Mouse (Mus musculus) adrenal gland, adult 2 months (tissue): ENCODE measurements around the gene Fndc3b. TPM values are rescaled to one million over a fixed set of nuclear protein-coding genes. Genes with fewer than 3 reads are reported as not detected.
A peak's percentile ranks its signal among the peaks of the same experiment; 100 is the strongest.

Source experiments
- DNase-seq: peaks from one replicate; pipeline ENCODE4 v3.0.0; 2021
- polyA plus RNA-seq: library from polyadenylated mRNA; depleted of rRNA; stranded (reverse); fragments of >200 nt; gene quantifications from 2 replicates; pipeline ENCODE4 v1.2.3, GENCODE M21; 2012
- total RNA-seq, 2 experiments: library from RNA; stranded (reverse); gene quantifications; 2 replicates each; pipeline ENCODE4 v1.2.3; 2021

Gene Fndc3b
- total and polyA plus RNA-seq, 3 experiments = 27.9 to 120 (median 88.9) TPM

DNA sequence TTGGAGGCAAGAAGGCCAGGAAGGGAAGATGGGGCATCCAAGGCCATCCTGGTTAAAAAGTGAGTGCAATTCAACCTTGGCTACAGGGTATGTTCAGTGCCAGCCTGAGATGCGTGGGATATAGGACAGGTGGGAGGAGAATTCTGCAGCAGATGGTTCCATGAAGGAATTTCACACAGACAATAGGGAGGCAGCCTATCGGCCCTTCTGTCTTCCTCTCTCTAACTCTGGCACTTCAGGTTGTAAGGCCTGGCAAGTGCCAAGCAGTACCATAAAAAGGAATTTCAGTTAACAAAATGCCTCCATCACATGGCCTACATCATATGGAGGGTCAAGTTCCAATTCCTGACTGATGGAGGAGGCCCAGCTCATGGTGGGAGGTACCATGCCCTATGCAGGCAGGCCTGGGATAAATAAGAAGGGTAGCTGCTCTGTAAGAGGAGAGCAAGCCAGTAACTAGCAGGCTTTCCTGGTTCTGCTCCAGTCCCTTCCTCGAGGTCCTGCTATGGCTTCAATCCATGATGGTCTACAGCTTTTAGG is 155.6 kb downstream of the Fndc3b start:
- no peak for DNase-seq

DNA sequence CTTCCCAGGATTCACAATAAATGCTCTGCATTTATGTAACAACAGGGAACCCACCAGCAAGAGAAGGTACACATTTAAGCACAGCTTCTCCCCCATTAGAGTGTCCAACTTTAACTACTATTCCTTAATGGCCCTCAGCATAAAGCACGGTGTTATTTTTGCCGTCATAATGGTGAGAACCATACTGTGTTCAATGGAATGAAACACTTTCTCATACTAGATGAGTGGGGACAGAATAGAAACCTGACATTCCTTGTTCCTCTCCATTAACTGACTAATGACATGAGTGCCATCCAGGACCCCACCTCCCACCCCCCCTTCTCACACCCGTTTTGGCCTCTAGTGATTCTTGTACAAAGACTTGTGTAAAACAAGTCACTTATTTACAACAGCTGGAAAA is 156.8 kb downstream of the Fndc3b start:
- DNase-seq = no peak

DNA sequence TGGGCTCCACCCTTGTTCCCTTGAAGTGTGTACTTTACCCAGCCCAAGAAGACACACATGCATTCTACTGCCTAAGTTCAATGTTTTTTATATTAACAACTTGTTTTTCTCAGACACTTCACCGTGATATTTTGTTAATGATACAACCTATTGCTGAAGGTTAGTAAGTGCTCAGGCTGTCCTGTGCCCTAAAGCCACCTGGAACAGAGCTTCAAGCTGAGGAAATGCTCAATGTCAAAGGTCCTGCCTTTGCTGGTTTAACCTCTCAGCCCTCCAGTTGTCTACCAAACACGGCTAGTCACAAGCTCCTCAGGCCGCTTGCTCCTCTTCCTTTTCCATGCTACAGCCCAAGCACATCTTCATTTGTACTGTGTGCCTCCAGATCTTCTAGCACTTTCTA is 157.3 kb downstream of the Fndc3b start:
- DNase-seq = no peak

DNA sequence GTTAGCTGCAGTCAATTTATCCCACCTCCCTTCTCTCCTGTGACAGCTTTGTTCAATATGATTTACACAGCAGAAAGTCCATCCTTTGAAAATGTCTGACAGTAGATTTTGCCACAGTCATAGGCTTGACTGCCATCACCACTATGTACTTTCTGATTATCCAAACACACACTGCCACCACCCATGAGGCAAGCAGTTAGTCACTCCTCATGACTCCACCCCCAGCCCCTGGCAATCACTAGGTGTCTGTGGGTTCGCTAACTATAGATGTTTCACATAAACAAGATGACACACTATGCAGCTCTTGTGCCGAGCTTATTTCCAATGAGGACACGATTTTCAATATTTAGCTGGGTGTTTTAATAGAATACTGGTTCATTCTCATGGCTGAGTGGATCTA is 160.1 kb downstream of the Fndc3b start:
- no peak for DNase-seq

DNA sequence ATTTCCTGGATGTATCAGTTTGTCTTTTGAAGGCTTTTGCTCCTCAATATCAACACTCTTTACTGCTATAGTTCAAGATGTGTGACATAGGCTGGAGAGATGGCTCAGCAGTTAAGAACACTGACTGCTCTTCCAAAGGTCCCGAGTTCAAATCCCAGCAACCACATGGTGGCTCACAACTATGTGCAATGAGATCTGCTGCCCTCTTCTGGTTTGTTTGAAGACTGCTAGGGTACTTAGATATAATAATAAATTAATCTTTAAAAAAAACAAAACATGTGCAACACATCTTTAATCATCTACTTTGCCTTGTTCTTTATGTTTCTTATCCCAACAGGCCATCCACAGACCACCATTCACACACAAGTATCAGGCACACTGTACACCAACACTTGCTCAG is 160.7 kb downstream of the Fndc3b start:
- no peak for DNase-seq

DNA sequence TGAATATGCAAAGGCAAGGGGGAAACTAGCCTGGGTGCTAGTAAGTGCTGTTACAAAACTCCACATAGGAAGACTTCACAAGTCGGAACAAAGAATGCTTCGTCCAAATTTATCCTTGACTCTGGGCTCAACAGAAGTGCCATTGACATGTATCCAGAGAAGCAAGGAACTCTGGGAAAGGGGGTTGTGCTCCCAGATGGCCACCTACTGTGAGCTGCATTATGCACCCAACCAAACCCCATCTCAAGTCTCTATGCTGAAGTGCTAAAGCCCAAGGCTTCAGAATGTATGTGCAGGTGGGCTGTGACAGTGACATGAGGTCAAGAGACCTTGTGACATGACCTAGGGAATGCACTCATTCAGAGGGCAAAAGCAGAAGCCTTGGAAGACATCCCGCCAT is 165.5 kb downstream of the Fndc3b start:
- DNase-seq = no peak

DNA sequence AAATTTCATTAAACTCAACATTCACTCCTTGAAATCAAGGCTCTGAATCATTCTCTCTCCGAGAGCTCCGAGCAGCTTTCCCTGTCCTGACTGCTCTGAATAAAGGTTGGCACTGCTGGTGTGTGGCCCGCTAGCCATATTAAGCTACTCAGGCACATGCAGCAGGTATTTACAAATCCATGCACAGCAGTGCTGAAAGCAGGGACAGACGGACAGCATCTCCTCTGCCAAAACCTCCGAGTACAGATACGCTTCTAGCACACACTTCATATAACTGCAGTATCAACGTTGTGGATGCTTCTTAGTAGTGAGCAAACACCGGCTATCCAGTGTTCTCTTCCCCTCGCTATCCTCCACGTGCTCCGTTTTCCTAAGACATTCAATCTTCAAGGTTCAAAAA is 167.0 kb downstream of the Fndc3b start:
- no peak for DNase-seq

DNA sequence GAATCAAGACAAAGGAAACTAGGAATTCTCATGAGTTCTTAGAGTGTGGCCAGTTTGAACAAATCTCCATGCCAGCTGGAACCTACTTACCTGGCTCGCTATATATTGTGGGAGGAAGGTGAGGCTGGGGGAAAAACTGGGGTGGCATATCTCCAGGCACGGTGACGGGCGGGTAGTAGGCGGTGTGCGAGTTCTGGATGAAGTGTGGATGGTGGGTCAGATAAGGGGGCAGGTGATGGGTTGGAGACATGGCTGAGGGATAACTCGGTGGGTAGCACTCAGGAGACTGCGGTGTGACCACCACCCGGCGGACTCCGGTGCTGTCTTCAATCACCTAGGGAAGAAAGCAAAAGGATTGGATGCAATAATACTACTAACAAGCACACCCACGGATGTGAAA is 169.3 kb downstream of the Fndc3b start:
- DNase-seq = no peak

DNA sequence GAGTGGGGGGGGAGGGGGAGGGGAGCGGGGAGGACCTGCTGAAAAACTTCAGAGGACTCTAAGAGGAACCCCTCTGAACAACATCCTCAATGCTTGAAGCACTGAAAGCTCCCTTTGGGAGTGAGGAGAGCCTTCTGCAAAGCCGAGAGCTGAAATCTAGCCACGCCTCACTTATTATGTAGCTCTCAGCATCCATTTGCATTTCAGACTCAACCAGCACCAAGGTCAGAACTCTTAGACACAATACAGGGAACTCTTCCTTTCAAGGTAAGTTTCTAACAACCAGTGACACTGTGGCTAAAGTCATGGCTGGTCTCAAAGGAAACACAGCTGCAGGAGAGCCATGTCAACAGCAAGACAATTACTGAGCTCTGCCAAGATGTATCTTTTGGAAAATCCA is 169.9 kb downstream of the Fndc3b start:
- DNase-seq = no peak

DNA sequence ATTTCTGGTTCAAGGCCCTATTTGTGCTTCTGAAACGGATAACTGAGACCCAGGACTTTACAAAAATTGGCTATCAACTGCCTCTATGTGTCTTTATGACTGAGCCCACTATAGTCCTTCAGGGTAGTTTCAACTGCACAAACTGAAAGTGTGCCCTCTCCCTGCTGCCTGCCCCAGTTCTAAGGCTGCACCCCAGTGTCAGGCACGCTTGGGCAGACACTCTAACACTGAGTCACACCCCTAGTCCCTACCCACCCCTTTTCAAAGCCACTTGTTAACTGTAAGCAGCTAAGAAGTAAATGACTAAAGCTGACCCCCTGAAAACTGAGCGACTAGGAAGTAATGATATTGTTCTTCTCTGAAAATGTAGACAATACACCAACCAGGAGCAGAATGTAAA is 176.9 kb downstream of the Fndc3b start:
- peak; percentile 34 for DNase-seq

DNA sequence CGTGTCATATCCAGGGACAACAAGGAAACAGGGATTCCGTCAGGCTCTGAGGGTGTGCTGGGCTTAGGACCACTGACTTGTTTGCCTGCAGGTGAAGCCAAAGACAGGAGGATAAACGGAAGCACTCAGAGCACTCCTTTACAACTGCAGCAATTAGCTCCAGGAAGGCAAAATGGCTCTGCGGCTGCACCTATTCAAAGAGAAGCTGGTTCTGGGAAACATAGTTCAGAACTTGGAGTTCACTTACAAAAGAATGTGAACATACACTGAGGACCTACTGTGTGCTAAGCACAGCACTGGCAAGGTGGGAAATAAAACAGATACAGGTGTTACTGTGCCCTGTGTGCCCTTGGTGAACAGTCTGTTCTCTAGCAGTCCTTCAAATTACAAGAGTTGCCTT is 177.4 kb downstream of the Fndc3b start:
- DNase-seq = no peak

DNA sequence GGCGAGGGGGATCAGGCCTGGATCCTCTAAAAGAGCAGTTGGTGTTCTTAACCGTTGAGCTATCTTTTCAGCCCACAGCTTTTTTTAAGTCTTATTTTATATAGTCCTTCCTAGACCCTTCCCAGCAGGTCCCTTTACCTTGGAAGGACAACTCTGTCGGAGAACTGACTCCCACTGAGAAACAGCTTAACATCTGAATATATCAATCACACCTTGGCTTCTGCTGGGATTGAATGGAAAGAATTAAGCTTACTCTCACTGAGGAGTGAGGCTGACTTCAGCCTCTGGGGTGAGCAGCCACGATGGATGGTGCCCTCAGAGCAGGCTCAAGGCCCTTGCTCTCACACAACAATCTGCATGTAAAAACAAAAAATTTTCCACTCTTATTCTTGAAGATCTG is 179.1 kb downstream of the Fndc3b start:
- peak; percentile 29 for DNase-seq

DNA sequence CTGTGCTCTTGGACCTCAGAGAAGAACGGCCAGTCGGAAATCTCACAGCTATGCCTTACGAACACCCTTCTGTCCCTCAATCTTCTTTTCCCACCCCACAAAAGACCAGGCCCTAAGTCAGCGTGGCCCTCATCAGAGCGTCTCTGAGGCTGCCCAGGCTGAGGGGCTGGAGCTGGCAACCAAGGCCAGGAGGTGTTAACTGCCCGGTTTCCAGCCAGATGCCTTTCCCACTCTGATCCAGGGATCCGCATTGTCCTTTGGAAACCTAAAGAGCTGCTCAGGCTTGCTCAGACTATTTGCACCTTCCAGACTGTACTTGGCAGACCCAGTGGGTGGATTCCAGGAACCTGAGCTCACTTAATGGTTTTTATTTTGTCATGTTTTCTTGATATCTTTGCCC is 180.7 kb downstream of the Fndc3b start:
- peak; percentile 29 for DNase-seq

DNA sequence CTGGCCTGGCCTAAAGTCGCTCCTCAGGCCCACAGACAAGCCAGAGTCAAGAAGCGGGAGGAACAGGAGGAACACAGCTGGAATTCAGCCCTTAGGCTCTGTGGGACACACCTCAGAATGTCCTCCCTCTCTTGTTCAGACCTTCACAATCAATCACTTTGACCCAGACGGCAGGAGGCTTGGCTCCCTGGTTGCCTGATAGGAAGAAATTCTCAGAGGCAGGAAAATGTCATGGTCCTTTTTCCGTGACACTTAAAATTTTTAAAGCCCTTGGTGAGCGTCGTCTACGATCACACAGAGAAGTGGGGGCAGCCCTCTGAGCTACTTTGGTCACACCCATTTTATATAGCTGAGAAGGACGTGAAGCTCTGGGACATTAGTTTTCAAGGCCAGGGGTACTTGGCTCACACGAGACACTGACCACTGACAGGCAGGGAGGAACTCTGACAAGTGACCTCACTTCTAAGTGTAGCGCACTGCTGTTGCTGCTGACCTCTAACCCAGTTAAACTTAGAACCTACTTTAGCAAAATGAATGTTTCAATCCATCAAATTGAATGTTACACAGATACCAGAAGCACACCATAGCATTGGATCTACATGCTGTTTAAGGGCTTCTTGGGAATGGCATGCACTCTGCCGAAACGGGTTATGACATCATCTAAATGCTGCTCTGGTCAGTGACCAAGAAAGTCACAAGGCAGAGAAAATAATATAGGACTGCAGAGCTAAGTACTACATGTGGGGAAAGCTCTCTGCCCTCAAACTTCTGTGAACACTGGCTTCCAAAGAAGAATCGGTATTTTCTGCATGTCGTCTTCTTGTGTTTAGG is 181.7 kb downstream of the Fndc3b start:
- DNase-seq = peak; percentile 66

DNA sequence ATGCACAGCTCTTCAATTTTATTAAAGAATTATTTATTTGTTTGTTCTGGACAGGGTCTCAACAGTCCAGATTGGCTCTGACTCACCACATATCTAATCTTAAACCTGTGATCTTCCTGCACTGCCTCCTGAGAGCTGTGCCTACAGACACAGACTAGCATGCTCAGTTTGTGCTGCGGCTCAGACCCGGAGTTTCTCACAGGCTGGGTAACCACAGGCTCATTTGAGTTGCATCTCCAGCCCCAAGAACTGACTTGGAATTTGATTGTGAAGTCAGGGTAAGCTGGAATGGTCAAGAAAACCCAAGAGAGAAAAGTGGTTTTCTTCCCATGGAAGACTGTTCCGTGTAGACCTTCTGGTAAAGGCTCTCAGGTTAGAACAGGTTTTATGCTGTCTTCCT is 184.1 kb downstream of the Fndc3b start:
- DNase-seq = no peak

DNA sequence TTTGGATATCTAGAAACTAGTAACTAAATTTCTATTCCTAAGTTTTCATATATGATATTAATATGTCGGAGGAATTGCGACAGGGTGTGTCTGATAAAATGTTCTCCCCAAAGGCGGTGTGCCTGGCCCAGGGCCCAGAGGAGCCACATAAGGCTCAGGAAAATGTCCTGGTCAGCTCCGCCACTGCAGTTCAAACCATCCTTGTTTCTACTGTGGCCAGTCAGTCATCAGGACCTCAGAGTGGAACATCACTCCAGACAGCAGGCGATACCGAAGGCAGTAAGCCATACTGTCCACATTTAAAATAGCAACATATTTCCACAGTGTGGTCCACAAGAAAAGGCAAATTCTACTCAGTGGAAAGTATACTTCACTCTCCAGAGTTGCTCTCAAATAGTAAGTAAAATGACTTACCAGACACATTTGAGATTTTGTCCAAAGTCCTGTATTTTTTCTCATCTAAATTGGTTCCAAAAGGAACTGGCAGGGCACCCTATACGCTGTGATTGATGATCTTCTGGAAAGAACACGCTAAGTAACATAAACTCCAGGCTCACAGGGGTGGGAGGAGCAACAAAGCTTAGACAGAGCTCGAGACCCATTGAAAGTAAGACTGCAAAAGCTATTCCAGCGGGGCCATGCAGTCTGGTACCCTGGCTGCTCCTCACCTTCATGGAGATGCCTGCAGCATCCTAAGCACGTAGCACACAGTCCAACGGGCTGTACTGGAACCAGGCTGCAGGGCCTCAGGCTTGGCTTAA is 187.8 kb downstream of the Fndc3b start:
- no peak for DNase-seq

DNA sequence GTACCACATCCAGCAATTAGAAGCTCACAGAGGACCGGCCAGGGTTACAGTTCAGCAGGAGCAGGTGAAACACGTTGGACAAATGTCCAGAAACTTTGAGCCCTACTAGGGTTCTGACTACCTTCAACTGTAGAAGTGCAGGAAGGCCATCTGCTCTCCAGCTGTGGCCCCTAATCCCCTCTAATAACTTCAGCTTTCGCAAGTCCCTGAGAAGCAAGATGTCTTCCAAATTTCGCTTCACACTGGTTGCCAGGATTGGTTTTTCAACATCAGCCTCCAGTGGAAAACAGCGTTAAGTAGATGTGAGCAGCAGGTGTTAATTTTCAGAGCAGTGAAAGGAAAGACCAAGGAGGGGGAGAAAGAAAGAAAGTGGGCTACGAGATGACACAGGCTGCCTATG is 190.7 kb downstream of the Fndc3b start:
- DNase-seq = no peak

DNA sequence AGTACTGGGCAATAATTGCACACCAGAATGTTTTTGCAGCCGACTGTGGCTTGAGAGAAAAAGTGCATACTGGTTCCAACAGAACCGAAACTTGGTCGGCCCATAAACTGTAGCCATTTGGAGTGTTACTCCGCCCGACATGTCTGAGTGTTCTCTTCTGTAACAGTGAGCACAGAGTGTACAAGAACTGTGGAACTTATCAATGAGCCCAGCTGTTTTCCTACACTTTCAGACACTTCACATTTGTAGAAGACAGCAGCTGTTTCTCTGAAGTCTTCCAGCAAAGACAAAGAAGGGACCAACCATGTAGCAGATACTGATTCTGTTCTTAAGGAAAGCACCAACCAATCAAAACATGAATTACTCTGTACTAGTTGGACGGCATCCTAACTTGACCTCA is 191.6 kb downstream of the Fndc3b start:
- no peak for DNase-seq

DNA sequence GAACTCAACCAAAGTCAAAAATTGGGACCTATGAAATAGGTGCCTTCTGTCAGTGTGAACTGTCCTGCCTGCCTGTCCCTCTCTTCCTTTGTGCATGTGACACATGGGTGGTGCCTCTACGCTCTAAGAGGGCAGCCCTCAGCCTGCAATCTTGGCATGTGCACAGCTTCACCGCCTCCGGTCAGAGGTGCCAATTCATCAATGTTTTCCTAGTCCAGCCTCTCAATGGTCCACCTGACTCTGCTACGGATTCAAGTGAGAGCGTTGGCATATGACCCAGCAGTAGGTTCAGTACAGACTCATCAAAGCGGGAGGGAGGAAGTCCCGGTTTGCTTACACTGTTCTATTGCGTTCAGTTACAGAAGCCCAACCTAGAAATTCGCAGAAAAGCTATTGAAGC is 192.2 kb downstream of the Fndc3b start:
- peak; percentile 33 for DNase-seq

DNA sequence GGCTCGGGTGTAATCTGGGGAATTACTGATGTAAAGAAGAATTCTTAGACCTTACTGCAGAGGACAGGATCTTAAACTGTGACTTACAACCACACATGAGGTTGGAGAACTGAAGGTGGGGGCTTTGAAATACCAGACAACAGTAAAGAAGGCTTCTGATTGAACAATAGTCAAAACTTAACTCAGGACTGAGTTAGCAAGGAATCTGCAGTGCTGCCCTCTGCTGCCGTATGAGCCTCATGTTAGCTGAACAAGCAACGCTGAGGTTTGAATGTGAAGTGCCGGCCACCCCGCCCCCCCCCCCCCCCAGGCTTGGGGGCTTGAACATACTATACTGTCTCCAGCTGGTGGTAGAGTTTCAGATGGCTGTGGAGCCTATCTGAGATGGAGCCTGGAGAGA is 194.6 kb downstream of the Fndc3b start:
- DNase-seq = no peak

DNA sequence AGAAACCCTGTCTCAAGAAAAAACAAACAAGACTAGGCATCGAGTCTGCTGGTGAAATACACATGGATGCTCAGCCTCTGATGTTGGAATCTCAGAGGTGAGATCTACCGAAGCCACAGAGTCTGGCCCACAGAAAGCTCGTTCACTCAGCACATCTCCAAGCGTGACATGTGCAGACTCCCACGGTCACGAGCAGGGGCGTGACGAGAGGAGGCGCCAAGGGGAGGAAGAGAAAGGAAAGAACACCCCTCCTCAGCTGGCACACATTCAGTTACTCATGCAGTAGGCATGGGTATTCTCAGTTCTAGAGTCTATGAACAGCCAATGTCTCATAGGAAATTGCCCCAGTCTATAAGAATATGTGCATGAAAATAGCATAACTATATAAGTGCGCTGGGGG is 199.3 kb downstream of the Fndc3b start:
- DNase-seq = no peak

DNA sequence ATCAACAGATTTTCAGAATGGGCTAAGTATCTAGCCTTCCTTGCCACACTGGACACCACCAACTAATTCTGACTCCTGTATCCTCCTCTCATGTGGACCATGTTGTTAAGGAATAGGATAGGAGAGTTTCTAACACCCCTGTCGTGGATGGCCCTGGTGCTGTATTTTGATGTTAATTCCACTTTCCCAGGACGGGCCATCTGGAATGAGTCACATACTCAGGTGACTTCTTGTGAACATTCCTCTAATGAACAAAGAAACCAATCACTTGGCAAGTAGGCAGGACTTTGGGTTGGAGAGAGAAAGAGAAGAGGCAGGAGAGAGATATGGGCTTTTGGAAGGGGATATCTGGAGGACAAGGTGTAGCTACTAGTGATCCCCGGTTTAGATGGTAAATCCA is 204.2 kb downstream of the Fndc3b start:
- DNase-seq = no peak

DNA sequence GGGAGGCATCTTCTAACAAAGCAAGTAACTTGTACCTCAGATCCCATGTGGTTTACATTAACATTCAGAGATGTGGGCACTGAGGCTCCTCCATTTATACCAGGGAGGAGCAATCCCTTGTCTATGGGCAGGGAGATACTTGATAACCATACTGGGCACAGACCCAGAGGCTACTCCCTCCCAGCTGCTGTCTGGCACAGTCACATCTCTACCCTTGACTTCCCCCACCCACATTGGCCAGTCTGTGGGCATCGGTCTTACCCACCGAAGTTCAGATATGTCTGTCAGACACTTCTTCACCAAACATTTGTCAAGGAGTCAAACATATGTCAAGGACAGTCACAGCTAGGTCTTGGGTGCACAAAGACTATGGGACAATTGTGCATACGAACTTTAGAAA is 205.5 kb downstream of the Fndc3b start:
- DNase-seq = no peak
